Mouse (Mus musculus): ENCODE results near the gene Itga3.

Gene Itga3

GRCm38 (mm10) chr11:95101071-95101788, 24.6 kb upstream of the Itga3 start:
- no peak; the same call in 1 of the 2 replicates for TF ChIP-seq GATA4 (IDR thresholded peaks at IDR 0.05; ENCODE audit: insufficient replicate concordance, low read length)

DNA sequence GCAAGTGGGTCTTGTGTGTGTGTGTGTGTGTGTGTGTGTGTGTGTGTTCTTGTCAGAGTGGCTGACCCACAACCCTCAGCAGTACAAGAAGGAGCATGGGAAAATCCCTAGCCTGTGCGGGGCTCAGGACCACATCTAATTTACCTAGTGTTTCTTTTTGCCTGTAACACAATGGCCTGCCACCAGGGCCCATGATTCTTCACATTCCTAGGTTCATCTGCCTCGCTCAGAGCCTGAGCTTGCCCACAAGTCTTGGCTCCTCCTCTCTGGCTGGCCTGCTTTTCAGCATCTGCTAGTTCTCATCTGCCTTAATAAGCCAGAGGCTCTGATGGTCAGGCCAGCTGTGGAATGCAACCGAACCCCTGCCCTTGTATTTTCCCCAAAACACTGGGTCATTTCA, 23.8 kb upstream of the Itga3 start:
- TF ChIP-seq GATA4 (IDR thresholded peaks at IDR 0.05; ENCODE audit: insufficient replicate concordance, low read length), result no peak

DNA sequence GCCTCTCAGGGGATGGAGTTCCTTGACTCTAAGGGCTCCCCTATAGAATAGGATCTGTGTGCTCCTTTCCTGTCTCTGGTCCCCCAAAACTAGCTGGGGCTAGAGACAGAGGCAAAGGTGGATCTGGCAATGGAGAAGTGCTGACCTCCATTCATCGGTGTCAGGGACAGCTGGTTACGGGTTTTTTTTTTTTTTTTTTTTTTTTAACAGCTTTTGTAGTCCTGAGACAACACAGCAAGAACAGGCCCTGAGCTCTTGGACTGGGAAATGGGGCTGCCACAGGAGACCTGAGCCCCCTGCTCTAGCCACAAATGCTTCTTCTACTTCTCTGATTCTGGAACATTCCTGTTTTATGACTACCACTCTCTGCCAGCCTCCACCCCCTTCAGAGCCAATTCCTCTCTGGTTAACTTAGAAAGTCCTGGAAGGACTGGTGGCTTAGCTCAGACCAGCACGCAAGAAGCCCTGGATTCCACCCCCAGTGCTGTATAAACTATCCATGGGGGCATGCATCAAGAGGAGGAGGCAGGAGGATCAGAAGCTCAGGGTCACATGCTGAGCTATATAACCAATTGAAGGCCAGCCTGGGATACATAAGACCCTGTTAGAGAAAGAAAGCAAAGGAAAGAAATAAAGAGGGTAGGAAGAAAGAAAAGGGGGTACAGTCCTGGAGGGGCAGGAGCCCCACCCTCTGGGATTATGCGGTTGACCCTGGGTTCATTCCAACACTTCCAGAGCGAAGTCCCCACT, 21.9 kb upstream of the Itga3 start:
- no peak for TF ChIP-seq GATA4 (IDR thresholded peaks at IDR 0.05; ENCODE audit: insufficient replicate concordance, low read length)

- TF ChIP-seq GATA4 (IDR thresholded peaks at IDR 0.05; ENCODE audit: insufficient replicate concordance, low read length), result no peak
Observed at GRCm38 (mm10) chr11:95097889-95098288, 21.3 kb upstream of the Itga3 start.

DNA sequence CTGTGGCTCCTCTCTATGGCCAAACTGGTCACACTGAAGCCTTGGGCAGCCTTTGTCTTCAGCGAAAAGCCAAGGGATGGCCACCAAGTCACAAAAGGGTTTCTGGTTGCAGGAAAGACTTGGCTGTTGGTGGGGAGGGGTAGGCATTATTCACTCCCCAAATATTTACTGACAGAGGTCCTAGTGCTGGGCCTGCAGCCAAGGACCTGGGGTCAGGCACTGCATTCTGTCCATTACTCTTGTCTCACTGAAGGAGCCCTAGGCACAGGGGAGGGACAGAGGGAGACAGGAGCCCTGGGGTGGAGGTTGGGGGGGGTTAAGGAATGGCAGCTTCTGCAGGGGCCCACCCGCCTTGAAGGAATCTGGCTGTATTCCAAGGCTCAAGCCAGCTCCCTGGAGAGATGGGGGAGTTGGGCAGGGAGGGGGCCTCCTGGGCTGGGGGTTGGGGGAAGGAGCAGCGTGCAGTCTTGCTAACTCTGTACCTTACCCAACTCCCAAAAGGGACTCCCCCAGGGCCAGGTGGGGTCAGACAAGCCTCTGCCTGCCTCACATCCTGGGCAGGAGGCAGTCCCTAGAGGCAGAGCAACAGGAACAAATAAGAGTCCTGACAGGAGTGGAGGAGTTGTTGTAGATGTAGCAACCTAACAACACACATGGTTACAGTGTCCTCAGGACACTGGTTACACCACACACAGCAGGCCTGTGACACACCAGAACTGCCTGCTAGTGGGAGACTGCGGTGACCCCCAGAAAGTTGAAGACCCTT, 20.2 kb upstream of the Itga3 start:
- TF ChIP-seq GATA4 (IDR thresholded peaks at IDR 0.05; ENCODE audit: insufficient replicate concordance, low read length), result no peak

GRCm38 (mm10) chr11:95095596-95095995, 19.0 kb upstream of the Itga3 start:
- TF ChIP-seq GATA4 (IDR thresholded peaks at IDR 0.05; ENCODE audit: insufficient replicate concordance, low read length), result no peak

DNA sequence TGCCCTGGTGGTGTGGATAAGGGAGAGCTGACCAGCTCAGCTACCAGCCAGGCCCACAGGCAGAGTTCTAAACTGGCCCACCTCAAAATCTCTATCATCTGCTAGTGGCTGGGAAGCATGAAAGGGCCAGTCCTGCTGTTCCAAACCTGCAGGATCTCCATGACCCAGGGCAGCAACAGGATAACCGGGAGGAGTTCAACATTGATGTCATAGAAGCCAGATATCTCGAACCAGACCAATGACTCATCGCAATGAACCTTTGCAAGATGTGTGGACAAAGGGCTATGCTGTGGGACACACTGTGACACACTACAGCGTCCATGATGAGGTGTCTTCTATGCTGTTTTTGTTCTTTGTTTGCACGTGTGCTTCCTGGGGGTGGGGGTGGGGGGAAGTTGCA, 16.5 kb upstream of the Itga3 start:
- TF ChIP-seq GATA4 (IDR thresholded peaks at IDR 0.05; ENCODE audit: insufficient replicate concordance, low read length), result no peak

DNA sequence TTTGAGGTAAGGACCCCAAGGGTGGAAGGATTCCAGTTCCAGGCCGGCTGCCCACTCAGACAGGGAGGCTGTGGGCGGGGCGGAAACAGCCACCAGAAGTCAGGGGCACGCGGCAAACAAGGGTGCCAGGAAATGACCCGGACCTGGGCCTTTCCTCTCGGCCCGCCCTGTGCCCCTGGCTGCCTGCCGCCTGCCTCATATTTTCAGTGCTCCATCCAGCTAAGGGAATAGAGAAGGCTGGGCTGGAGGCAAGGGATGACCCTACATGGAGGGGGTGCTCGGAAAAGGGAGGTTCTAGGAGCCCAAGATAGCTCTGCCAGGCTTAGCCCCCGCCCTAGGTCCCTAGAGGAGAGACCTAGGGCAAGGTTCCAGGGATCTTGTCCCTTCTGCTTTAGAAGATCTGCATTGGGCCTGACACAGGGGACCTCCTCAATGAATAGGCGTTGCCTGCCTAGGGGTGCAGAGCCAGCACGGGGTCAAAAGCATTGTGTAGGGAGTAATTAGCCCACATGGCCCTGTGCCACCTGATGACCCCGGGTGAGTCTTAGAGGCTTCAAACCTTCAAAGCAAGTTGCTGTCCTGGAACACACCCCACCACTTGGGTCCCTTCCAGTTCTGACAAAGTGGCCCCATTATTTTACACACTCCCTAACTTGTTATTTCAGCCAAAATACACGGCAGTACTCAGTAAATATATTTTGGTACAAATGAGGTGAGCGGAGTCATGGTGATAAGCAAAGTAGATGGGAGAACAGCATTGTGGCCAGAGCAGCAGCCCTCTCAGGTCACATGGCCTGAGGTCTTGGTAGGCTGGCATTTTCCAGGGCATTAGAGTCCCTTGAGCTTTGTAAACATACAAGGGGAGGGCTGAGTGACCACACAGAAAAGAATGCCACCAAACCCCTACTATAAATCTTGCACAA, 12.5 kb upstream of the Itga3 start:
- peak; percentile 34; the same call in 1 of the 2 replicates for TF ChIP-seq GATA4 (IDR thresholded peaks at IDR 0.05; ENCODE audit: insufficient replicate concordance, low read length)

GRCm38 (mm10) chr11:95088286-95088685, 11.7 kb upstream of the Itga3 start:
- TF ChIP-seq GATA4 (IDR thresholded peaks at IDR 0.05; ENCODE audit: insufficient replicate concordance, low read length), result no peak

DNA sequence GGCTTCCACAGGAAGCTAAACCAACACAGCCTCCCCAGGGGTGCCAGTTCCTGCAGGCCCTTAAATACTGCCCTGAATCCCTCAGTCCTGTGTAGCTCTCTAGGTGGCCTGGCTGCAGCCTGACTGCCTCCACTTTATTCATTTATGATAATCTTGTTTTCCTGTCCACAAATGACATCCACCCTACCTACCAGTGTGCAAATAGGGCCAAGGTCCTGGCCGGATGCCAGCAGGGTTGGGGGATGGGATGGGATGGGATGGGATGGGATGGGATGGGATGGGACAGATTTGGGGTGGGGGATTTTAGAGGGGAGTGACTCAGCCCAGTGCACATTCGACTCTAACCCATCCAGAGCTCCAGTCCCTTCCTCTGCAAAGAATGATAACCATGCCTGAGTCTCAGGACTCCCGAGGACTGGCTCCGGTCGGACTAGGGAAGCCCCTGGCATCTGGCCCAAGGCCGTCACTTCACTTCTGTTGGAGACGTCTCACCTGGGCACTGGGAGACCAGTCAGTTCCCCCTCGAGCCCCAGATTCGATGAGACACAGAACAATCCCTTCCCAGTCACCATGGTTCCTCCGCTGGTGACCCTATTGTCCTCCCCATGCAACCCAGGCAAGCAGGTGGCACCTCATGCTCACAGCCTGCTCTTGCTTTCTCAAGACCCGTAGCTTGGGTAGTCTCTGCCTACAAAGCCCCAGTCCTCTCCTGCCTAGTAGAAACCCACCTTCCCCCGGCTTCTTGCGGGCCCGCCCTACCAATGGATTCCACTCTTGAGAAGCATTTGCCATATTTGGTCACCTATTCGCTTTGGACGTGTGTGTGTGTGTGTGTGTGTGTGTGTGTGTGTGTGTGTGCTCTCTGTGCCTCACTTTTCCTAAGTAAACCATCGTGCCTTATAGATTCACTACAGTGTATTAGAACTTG, 11.0 kb upstream of the Itga3 start:
- TF ChIP-seq GATA4 (IDR thresholded peaks at IDR 0.05; ENCODE audit: insufficient replicate concordance, low read length), result no peak

GRCm38 (mm10) chr11:95086229-95086628, 9.6 kb upstream of the Itga3 start:
- no peak for TF ChIP-seq GATA4 (IDR thresholded peaks at IDR 0.05; ENCODE audit: insufficient replicate concordance, low read length)

- TF ChIP-seq GATA4 (IDR thresholded peaks at IDR 0.05; ENCODE audit: insufficient replicate concordance, low read length), result no peak
Observed at GRCm38 (mm10) chr11:95085710-95086109, 9.1 kb upstream of the Itga3 start.

GRCm38 (mm10) chr11:95084811-95085382, 8.3 kb upstream of the Itga3 start:
- TF ChIP-seq GATA4 (IDR thresholded peaks at IDR 0.05; ENCODE audit: insufficient replicate concordance, low read length), result no peak

Measured in liver, adult (tissue).